Mouse (Mus musculus): ENCODE measurements around the gene Fars2. TPM values are rescaled to one million over a fixed set of nuclear protein-coding genes. Genes with fewer than 3 reads are reported as not detected.

Fars2 gene
- polyA plus RNA-seq, 1 experiment from 2014 or later: 68.1 TPM

GRCm38 (mm10) chr13:36533966-36534540, 416.8 kb downstream of the Fars2 start:
- Histone ChIP-seq H3K9me3 (ENCODE audit: control insufficient read depth, low read length) (no peaks in the 10 kb centered on the region), H3K36me3 (ENCODE audit: control insufficient read depth, insufficient read depth, low read length) (no peaks in the 10 kb centered on the region), H3K4me1 (ENCODE audit: control insufficient read depth in 2 of 2, insufficient read depth in 2 of 2, low read length in 2 of 2) (peaks cover 13 to 22% of the 10 kb centered on the region in 2 experiments), H3K9ac (ENCODE audit: low read length) (no peak overlapping the region), H3K27ac (replicated peaks in 1 of 2; ENCODE audit: control insufficient read depth in 1 of 2, insufficient read depth in 1 of 2, low read depth in 2 of 2, low read length in 2 of 2) (no peak overlapping the region), H3K27me3 (ENCODE audit: control insufficient read depth, insufficient read depth, low read length) (no peaks in the 10 kb centered on the region), H3K4me2 (ENCODE audit: low read length) (no peak overlapping the region), H3K4me3 (ENCODE audit: control insufficient read depth in 1 of 2, insufficient read depth in 1 of 2, low read depth in 1 of 2, low read length in 2 of 2) (no peak overlapping the region)
- WGBS: 76% methylated on average over 8 of the region's 8 CpGs
- ATAC-seq (ENCODE audit: insufficient number of reproducible peaks, insufficient read depth, low FRiP score, low read depth): no peak

- no peaks in the 10 kb centered on the region for H3K36me3 ChIP-seq (ENCODE audit: control insufficient read depth, insufficient read depth, low read length)
- H3K4me2 ChIP-seq (ENCODE audit: low read length): no peak overlapping the region
- H3K27me3 ChIP-seq (ENCODE audit: control insufficient read depth, insufficient read depth, low read length): no peaks in the 10 kb centered on the region
- no peaks in the 10 kb centered on the region for H3K9me3 ChIP-seq (ENCODE audit: control insufficient read depth, low read length)
- no peak overlapping the region for H3K27ac ChIP-seq (replicated peaks in 1 of 2; ENCODE audit: control insufficient read depth in 1 of 2, insufficient read depth in 1 of 2, low read depth in 2 of 2, low read length in 2 of 2)
- WGBS: 75% methylated on average over 3 of the region's 3 CpGs
- no peak overlapping the region for H3K4me3 ChIP-seq (ENCODE audit: control insufficient read depth in 1 of 2, insufficient read depth in 1 of 2, low read depth in 1 of 2, low read length in 2 of 2)
- H3K9ac ChIP-seq (ENCODE audit: low read length): no peak overlapping the region
- ATAC-seq (ENCODE audit: insufficient number of reproducible peaks, insufficient read depth, low FRiP score, low read depth): no peak
- H3K4me1 ChIP-seq (ENCODE audit: control insufficient read depth in 2 of 2, insufficient read depth in 2 of 2, low read length in 2 of 2): peaks cover 3 to 6% of the 10 kb centered on the region in 2 experiments; a peak in 3 of 4 replicates
Observed at GRCm38 (mm10) chr13:36537580-36537979, 420.4 kb downstream of the Fars2 start.

- WGBS: 41% methylated on average over 2 of the region's 2 CpGs
- Histone ChIP-seq H3K9me3 (ENCODE audit: control insufficient read depth, low read length) (peaks cover under 1% of the 10 kb centered on the region; the same call in 1 of the 2 replicates), H3K27me3 (ENCODE audit: control insufficient read depth, insufficient read depth, low read length) (no peaks in the 10 kb centered on the region), H3K27ac (replicated peaks in 1 of 2; ENCODE audit: control insufficient read depth in 1 of 2, insufficient read depth in 1 of 2, low read depth in 2 of 2, low read length in 2 of 2) (no peak overlapping the region), H3K4me2 (ENCODE audit: low read length) (no peak overlapping the region), H3K4me1 (ENCODE audit: control insufficient read depth in 2 of 2, insufficient read depth in 2 of 2, low read length in 2 of 2) (peaks cover 2 to 6% of the 10 kb centered on the region in 2 experiments; a peak in 3 of 4 replicates), H3K4me3 (ENCODE audit: control insufficient read depth in 1 of 2, insufficient read depth in 1 of 2, low read depth in 1 of 2, low read length in 2 of 2) (no peak overlapping the region), H3K9ac (ENCODE audit: low read length) (no peak overlapping the region), H3K36me3 (ENCODE audit: control insufficient read depth, insufficient read depth, low read length) (no peaks in the 10 kb centered on the region)
- no peak for ATAC-seq (ENCODE audit: insufficient number of reproducible peaks, insufficient read depth, low FRiP score, low read depth)
Observed at GRCm38 (mm10) chr13:36538385-36538784, 421.2 kb downstream of the Fars2 start.

GRCm38 (mm10) chr13:36540231-36540630, 423.0 kb downstream of the Fars2 start:
- Histone ChIP-seq H3K4me2 (ENCODE audit: low read length) (no peak overlapping the region), H3K9ac (ENCODE audit: low read length) (no peak overlapping the region), H3K27ac (replicated peaks in 1 of 2; ENCODE audit: control insufficient read depth in 1 of 2, insufficient read depth in 1 of 2, low read depth in 2 of 2, low read length in 2 of 2) (no peak overlapping the region), H3K36me3 (ENCODE audit: control insufficient read depth, insufficient read depth, low read length) (no peaks in the 10 kb centered on the region), H3K4me1 (ENCODE audit: control insufficient read depth in 2 of 2, insufficient read depth in 2 of 2, low read length in 2 of 2) (peaks cover 0 to 6% of the 10 kb centered on the region in 2 experiments; a peak in 2 of 4 replicates), H3K27me3 (ENCODE audit: control insufficient read depth, insufficient read depth, low read length) (no peaks in the 10 kb centered on the region), H3K4me3 (ENCODE audit: control insufficient read depth in 1 of 2, insufficient read depth in 1 of 2, low read depth in 1 of 2, low read length in 2 of 2) (no peak overlapping the region), H3K9me3 (ENCODE audit: control insufficient read depth, low read length) (peaks cover 2% of the 10 kb centered on the region; the same call in 1 of the 2 replicates)
- 59% methylated on average over 10 of the region's 10 CpGs for WGBS
- ATAC-seq (ENCODE audit: insufficient number of reproducible peaks, insufficient read depth, low FRiP score, low read depth): no peak

- Histone ChIP-seq H3K9me3 (ENCODE audit: control insufficient read depth, low read length) (peaks cover 2% of the 10 kb centered on the region; the same call in 1 of the 2 replicates), H3K4me1 (ENCODE audit: control insufficient read depth in 2 of 2, insufficient read depth in 2 of 2, low read length in 2 of 2) (peaks cover 0 to 6% of the 10 kb centered on the region in 2 experiments; a peak in 2 of 4 replicates), H3K4me3 (ENCODE audit: control insufficient read depth in 1 of 2, insufficient read depth in 1 of 2, low read depth in 1 of 2, low read length in 2 of 2) (no peak overlapping the region), H3K27ac (replicated peaks in 1 of 2; ENCODE audit: control insufficient read depth in 1 of 2, insufficient read depth in 1 of 2, low read depth in 2 of 2, low read length in 2 of 2) (no peak overlapping the region), H3K9ac (ENCODE audit: low read length) (no peak overlapping the region), H3K27me3 (ENCODE audit: control insufficient read depth, insufficient read depth, low read length) (no peaks in the 10 kb centered on the region), H3K36me3 (ENCODE audit: control insufficient read depth, insufficient read depth, low read length) (no peaks in the 10 kb centered on the region), H3K4me2 (ENCODE audit: low read length) (no peak overlapping the region)
- WGBS: 71% methylated on average over 2 of the region's 2 CpGs
- ATAC-seq (ENCODE audit: insufficient number of reproducible peaks, insufficient read depth, low FRiP score, low read depth): no peak
Observed at GRCm38 (mm10) chr13:36541287-36541780, 424.1 kb downstream of the Fars2 start.

GRCm38 (mm10) chr13:36550694-36551093, 433.5 kb downstream of the Fars2 start:
- no peak for ATAC-seq (ENCODE audit: insufficient number of reproducible peaks, insufficient read depth, low FRiP score, low read depth)
- H3K9me3 ChIP-seq (ENCODE audit: control insufficient read depth, low read length): no peaks in the 10 kb centered on the region
- H3K9ac ChIP-seq (ENCODE audit: low read length): no peak overlapping the region
- H3K4me1 ChIP-seq (ENCODE audit: control insufficient read depth in 2 of 2, insufficient read depth in 2 of 2, low read length in 2 of 2): no peaks in the 10 kb centered on the region; a peak in 1 of 4 replicates
- no peaks in the 10 kb centered on the region for H3K36me3 ChIP-seq (ENCODE audit: control insufficient read depth, insufficient read depth, low read length)
- no peak overlapping the region for H3K4me3 ChIP-seq (ENCODE audit: control insufficient read depth in 1 of 2, insufficient read depth in 1 of 2, low read depth in 1 of 2, low read length in 2 of 2)
- H3K27ac ChIP-seq (replicated peaks in 1 of 2; ENCODE audit: control insufficient read depth in 1 of 2, insufficient read depth in 1 of 2, low read depth in 2 of 2, low read length in 2 of 2): no peak overlapping the region
- WGBS: 44% methylated on average over 6 of the region's 6 CpGs
- H3K4me2 ChIP-seq (ENCODE audit: low read length): no peak overlapping the region
- no peaks in the 10 kb centered on the region for H3K27me3 ChIP-seq (ENCODE audit: control insufficient read depth, insufficient read depth, low read length)

DNA sequence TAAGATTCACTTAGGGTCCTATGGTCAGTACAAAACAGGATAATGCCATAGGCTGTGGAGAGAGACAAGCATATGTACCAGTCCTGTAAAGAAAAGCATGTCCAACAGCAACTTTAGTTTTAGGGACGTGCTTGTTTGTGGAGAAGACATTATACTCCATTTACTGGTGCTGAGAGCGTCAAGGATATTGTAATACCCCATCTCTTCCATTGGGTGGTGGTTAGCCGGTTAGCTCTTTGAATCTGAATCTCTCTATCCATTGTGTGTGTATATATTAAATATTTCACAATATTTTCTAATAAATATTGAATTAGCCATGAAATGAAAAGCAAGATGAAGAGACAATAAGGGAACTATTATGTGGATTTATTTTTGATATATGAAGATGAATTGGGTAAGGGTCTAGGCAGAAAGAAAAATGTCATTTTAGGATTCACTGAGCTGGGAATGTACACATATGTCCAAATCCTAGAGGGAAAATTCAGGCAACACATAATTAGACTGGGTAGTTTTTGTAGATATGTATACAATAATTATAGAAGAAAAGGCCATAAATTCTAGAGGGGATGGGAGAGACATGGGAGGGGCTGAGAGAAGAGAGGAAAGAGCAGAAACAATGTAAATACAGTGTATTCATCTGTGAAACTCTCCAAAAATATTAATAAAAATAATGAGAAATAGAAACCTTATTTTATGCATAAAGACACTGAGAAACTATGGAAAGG, 435.5 kb downstream of the Fars2 start:
- no peaks in the 10 kb centered on the region; a peak in 1 of 4 replicates for H3K4me1 ChIP-seq (ENCODE audit: control insufficient read depth in 2 of 2, insufficient read depth in 2 of 2, low read length in 2 of 2)
- no peak overlapping the region for H3K9ac ChIP-seq (ENCODE audit: low read length)
- no peak for ATAC-seq (ENCODE audit: insufficient number of reproducible peaks, insufficient read depth, low FRiP score, low read depth)
- whole genome bisulfite sequencing: 80% methylated on average over 3 of the region's 3 CpGs
- no peaks in the 10 kb centered on the region for H3K36me3 ChIP-seq (ENCODE audit: control insufficient read depth, insufficient read depth, low read length)
- H3K9me3 ChIP-seq (ENCODE audit: control insufficient read depth, low read length): no peaks in the 10 kb centered on the region
- H3K27ac ChIP-seq (replicated peaks in 1 of 2; ENCODE audit: control insufficient read depth in 1 of 2, insufficient read depth in 1 of 2, low read depth in 2 of 2, low read length in 2 of 2): no peak overlapping the region
- no peak overlapping the region for H3K4me3 ChIP-seq (ENCODE audit: control insufficient read depth in 1 of 2, insufficient read depth in 1 of 2, low read depth in 1 of 2, low read length in 2 of 2)
- no peaks in the 10 kb centered on the region for H3K27me3 ChIP-seq (ENCODE audit: control insufficient read depth, insufficient read depth, low read length)
- H3K4me2 ChIP-seq (ENCODE audit: low read length): no peak overlapping the region
